Mouse (Mus musculus): ENCODE data around the gene Pex3. TPM values are rescaled to one million over a fixed set of nuclear protein-coding genes. Genes with fewer than 3 reads are reported as not detected.
A peak's percentile ranks its signal among the peaks of the same experiment; 100 is the strongest.
"Not testable (repeated sequence)": the region's sequence is repeated elsewhere in the genome, so short reads cannot be mapped to it uniquely, and the experiment has no call there.

The Pex3 gene
- polyA plus RNA-seq, 1 experiment from 2014 or later: 20.8 TPM

- no peak overlapping the region for H3K4me2 ChIP-seq (replicated peaks; ENCODE audit: low read depth)
- H3K27me3 ChIP-seq (ENCODE audit: control insufficient read depth, insufficient read depth, low read length): no peaks in the 10 kb centered on the region
- no peak for TF ChIP-seq EP300 (optimal IDR thresholded peaks at IDR 0.05)
- TF ChIP-seq CTCF (IDR thresholded peaks at IDR 0.05; ENCODE audit: low read depth): no peak
- DNase-seq (ENCODE audit: low spot score) (no peak), ATAC-seq (ENCODE audit: low FRiP score, low TSS enrichment) (no peak)
- no peak overlapping the region for H3K9ac ChIP-seq (ENCODE audit: low read length)
- H3K4me3 ChIP-seq (ENCODE audit: low read depth, low read length): no peak overlapping the region
- 52% methylated on average over 4 of the region's 4 CpGs for WGBS
- no peaks in the 10 kb centered on the region for H3K9me3 ChIP-seq (ENCODE audit: control insufficient read depth, low read length)
- no peak overlapping the region for H3K27ac ChIP-seq (replicated peaks)
- H3K4me1 ChIP-seq (replicated peaks; ENCODE audit: control insufficient read depth, insufficient read depth): no peaks in the 10 kb centered on the region
- H3K36me3 ChIP-seq (ENCODE audit: control insufficient read depth, insufficient read depth, low read length): peaks cover 2% of the 10 kb centered on the region; the same call in 1 of the 2 replicates
These were observed 31.1 kb downstream of the Pex3 start for GRCm38 (mm10) chr10:13521857-13522256.

- Histone ChIP-seq H3K4me1 (replicated peaks; ENCODE audit: control insufficient read depth, insufficient read depth) (0 out of 2 replicates have a peak, but pooled peaks cover 3% of the 10 kb centered on the region), H3K4me3 (ENCODE audit: low read depth, low read length) (no peak overlapping the region), H3K27me3 (ENCODE audit: control insufficient read depth, insufficient read depth, low read length) (no peaks in the 10 kb centered on the region), H3K9me3 (ENCODE audit: control insufficient read depth, low read length) (no peaks in the 10 kb centered on the region), H3K36me3 (ENCODE audit: control insufficient read depth, insufficient read depth, low read length) (peaks cover 2% of the 10 kb centered on the region; the same call in 1 of the 2 replicates), H3K4me2 (replicated peaks; ENCODE audit: low read depth) (no peak overlapping the region), H3K9ac (ENCODE audit: low read length) (no peak overlapping the region), H3K27ac (replicated peaks) (no peak overlapping the region)
- DNase-seq (ENCODE audit: low spot score) (no peak), ATAC-seq (ENCODE audit: low FRiP score, low TSS enrichment) (no peak)
- WGBS: 79% methylated on average over 8 of the region's 8 CpGs
- TF ChIP-seq CTCF (IDR thresholded peaks at IDR 0.05; ENCODE audit: low read depth): no peak
- TF ChIP-seq EP300 (optimal IDR thresholded peaks at IDR 0.05): no peak
These were observed 50.6 kb downstream of the Pex3 start for GRCm38 (mm10) chr10:13502371-13502770.

GRCm38 (mm10) chr10:13501533-13501932 is 51.4 kb downstream of the Pex3 start:
- not testable (repeated sequence) for H3K27ac ChIP-seq (replicated peaks); DNase-seq (ENCODE audit: low spot score); H3K36me3 ChIP-seq (ENCODE audit: control insufficient read depth, insufficient read depth, low read length); ATAC-seq (ENCODE audit: low FRiP score, low TSS enrichment); H3K4me1 ChIP-seq (replicated peaks; ENCODE audit: control insufficient read depth, insufficient read depth); H3K9me3 ChIP-seq (ENCODE audit: control insufficient read depth, low read length); H3K27me3 ChIP-seq (ENCODE audit: control insufficient read depth, insufficient read depth, low read length)
- H3K4me3 ChIP-seq (ENCODE audit: low read depth, low read length): peak overlapping the region; percentile 65
- 49% methylated on average over 4 of the region's 4 CpGs for WGBS
- peak overlapping the region; percentile 74 for H3K4me2 ChIP-seq (replicated peaks; ENCODE audit: low read depth)
- peak overlapping the region; percentile 66; the same call in 1 of the 2 replicates for H3K9ac ChIP-seq (ENCODE audit: low read length)

- Histone ChIP-seq H3K36me3 (ENCODE audit: control insufficient read depth, insufficient read depth, low read length) (peaks cover 2% of the 10 kb centered on the region; the same call in 1 of the 2 replicates), H3K9ac (ENCODE audit: low read length) (peak overlapping the region; percentile 66), H3K4me1 (replicated peaks; ENCODE audit: control insufficient read depth, insufficient read depth) (0 out of 2 replicates have a peak, but pooled peaks cover 3% of the 10 kb centered on the region), H3K27ac (replicated peaks) (peak overlapping the region; percentile 81), H3K4me2 (replicated peaks; ENCODE audit: low read depth) (peak overlapping the region; percentile 74), H3K9me3 (ENCODE audit: control insufficient read depth, low read length) (no peaks in the 10 kb centered on the region), H3K4me3 (ENCODE audit: low read depth, low read length) (peak overlapping the region; percentile 65), H3K27me3 (ENCODE audit: control insufficient read depth, insufficient read depth, low read length) (no peaks in the 10 kb centered on the region)
- no peak for TF ChIP-seq EP300 (optimal IDR thresholded peaks at IDR 0.05)
- TF ChIP-seq CTCF (IDR thresholded peaks at IDR 0.05; ENCODE audit: low read depth): no peak
- ATAC-seq (ENCODE audit: low FRiP score, low TSS enrichment) (peak; percentile 99), DNase-seq (ENCODE audit: low spot score) (peak; percentile 93)
- WGBS: 2% methylated on average over 30 of the region's 30 CpGs
These were observed 51.9 kb downstream of the Pex3 start for GRCm38 (mm10) chr10:13500938-13501496.

- TF ChIP-seq EP300 (optimal IDR thresholded peaks at IDR 0.05) (no peak), CTCF (IDR thresholded peaks at IDR 0.05; ENCODE audit: low read depth) (no peak)
- H3K4me2 ChIP-seq (replicated peaks; ENCODE audit: low read depth): peak overlapping the region; percentile 74
- 45% methylated on average over 9 of the region's 9 CpGs for WGBS
- H3K9ac ChIP-seq (ENCODE audit: low read length): peak overlapping the region; percentile 66
- peak overlapping the region; percentile 45; the same call in 1 of the 2 replicates for H3K27ac ChIP-seq (replicated peaks)
- no peaks in the 10 kb centered on the region for H3K9me3 ChIP-seq (ENCODE audit: control insufficient read depth, low read length)
- H3K4me3 ChIP-seq (ENCODE audit: low read depth, low read length): peak overlapping the region; percentile 65
- H3K27me3 ChIP-seq (ENCODE audit: control insufficient read depth, insufficient read depth, low read length): no peaks in the 10 kb centered on the region
- ATAC-seq (ENCODE audit: low FRiP score, low TSS enrichment): 0 out of 2 replicates have a peak, but pooled peaks have one; percentile 1
- 0 out of 2 replicates have a peak, but pooled peaks cover 3% of the 10 kb centered on the region for H3K4me1 ChIP-seq (replicated peaks; ENCODE audit: control insufficient read depth, insufficient read depth)
- no peaks in the 10 kb centered on the region; the same call in 1 of the 2 replicates for H3K36me3 ChIP-seq (ENCODE audit: control insufficient read depth, insufficient read depth, low read length)
- no peak for DNase-seq (ENCODE audit: low spot score)
These were observed 52.5 kb downstream of the Pex3 start for GRCm38 (mm10) chr10:13500473-13500872.

GRCm38 (mm10) chr10:13499331-13499730 is 53.6 kb downstream of the Pex3 start, which contains the start of gene Fuca2:
Gene Fuca2, plus strand, starts transcription at chr10:13499540.
- 0 out of 2 replicates have a peak, but pooled peaks cover 3% of the 10 kb centered on the region for H3K4me1 ChIP-seq (replicated peaks; ENCODE audit: control insufficient read depth, insufficient read depth)
- TF ChIP-seq CTCF (IDR thresholded peaks at IDR 0.05; ENCODE audit: low read depth) (no peak), EP300 (optimal IDR thresholded peaks at IDR 0.05) (no peak)
- no peaks in the 10 kb centered on the region for H3K9me3 ChIP-seq (ENCODE audit: control insufficient read depth, low read length)
- no peak within 1 kb of the TSS; the same call in 1 of the 2 replicates for H3K27ac ChIP-seq (replicated peaks)
- H3K4me3 ChIP-seq (ENCODE audit: low read depth, low read length): no peak within 1 kb of the TSS
- no peak within 1 kb of the TSS for H3K9ac ChIP-seq (ENCODE audit: low read length)
- no peak for DNase-seq (ENCODE audit: low spot score)
- no peaks in the 10 kb centered on the region for H3K27me3 ChIP-seq (ENCODE audit: control insufficient read depth, insufficient read depth, low read length)
- no peaks in the 10 kb centered on the region for H3K36me3 ChIP-seq (ENCODE audit: control insufficient read depth, insufficient read depth, low read length)
- no peak within 1 kb of the TSS for H3K4me2 ChIP-seq (replicated peaks; ENCODE audit: low read depth)
- no peak for ATAC-seq (ENCODE audit: low FRiP score, low TSS enrichment)
- WGBS: 79% methylated on average over 2 of the region's 2 CpGs
